Mouse (Mus musculus) liver (tissue): Measurements from ENCODE around the gene Uba2.
"Not testable (repeated sequence)": the region's sequence is repeated elsewhere in the genome, so short reads cannot be mapped to it uniquely, and the experiment has no call there.

Experiments used
- DNase-seq: peaks from one replicate; pipeline ENCODE4 v3.0.0-alpha.2; 2020; ENCODE audit warnings: mixed read lengths

Uba2 gene

DNA sequence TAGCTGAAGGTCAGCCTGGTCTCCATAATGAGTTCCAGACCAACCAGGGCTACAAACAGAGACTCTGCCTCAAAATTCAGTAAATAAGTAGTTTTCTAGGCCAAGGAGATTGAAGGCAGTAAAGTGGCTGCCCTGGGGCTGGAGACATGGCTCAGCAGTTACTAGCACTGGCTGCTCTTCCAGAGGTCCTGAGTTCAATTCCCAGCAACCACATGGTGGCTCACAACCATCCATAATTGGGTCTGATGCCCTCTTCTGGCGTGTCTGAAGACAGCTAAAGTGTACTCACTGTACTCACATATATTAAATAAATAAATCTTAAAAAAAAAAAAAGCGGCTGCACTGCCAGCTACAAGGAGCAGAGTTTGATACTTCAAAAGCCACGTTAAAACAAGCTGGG lies 3.4 kb downstream of the Uba2 start:
- no peak for DNase-seq

DNA sequence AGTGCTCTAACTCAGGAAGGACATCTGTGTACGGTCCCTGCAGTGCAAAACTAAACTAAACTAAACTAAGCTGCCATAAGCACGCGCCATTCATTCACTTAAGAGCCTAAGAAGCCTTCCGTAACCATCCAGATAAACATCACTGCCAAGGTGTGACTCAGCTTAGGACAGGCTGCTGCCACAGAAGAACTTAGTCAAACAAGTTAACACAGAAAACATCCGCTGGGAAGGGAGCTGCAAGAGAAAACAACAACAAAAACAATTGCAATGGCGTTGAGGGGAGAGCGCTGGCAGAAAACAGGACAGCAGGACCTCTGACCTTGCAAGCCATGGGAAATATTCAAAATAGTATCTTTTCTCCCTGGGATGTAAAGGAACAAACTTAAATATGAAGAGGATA lies 4.7 kb downstream of the Uba2 start:
- DNase-seq: no peak

DNA sequence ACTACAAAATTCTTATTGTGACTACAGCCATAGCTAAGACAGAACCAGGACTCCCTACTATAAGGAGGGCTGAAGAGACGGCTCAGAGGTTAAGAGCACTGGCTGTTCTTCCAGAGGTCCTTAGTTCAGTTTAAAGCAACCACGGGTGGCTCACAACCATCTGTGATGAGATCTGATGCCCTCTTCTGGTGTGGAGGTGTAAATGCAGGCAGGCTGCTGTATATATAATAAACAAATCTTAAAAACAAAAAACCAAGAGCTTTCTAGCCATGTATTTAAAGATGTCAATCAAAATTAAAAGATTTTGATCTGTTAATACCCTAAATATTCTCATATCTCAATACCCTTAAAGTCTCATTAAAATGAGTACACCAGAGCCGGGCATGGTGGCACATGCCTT lies 10.2 kb downstream of the Uba2 start:
- DNase-seq: no peak

DNA sequence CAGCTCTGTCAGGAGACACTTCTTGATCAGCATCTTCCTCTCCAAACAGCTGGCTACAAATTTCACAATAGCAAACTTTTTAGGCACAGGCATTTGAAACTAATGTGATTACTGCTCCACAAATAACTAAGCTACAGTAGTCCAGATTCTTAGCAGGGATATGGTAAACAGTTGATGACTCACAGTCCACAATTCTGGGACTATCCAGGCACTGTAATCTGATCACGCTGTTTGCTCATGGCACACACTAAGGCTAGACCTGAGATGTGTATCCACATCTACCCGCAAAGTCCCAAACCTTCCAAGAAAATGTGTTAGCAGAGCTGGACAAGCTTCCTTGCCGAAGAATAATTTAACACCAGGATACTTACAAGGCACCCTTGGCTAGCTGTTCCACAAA lies 11.4 kb downstream of the Uba2 start:
- no peak for DNase-seq

DNA sequence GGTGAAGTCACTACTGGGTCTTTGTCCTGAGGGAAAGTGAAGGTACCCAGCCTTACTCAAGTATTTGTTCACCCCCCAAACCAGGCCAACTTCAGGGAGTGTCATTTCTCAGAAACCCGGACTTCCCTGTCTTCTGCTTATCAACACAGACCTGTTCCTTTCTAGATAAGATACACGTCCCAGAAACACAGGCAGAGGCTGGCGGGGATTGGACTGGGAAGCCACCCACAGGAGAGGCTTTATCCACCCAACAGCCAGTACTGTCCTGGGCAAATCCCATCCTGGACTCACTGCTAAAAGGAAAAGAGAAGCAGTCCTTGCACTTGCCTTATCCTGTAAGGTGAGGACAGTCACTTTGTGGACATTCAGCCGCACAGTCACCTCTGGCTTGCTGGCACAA lies 22.2 kb downstream of the Uba2 start:
- peak; percentile 73 for DNase-seq

DNA sequence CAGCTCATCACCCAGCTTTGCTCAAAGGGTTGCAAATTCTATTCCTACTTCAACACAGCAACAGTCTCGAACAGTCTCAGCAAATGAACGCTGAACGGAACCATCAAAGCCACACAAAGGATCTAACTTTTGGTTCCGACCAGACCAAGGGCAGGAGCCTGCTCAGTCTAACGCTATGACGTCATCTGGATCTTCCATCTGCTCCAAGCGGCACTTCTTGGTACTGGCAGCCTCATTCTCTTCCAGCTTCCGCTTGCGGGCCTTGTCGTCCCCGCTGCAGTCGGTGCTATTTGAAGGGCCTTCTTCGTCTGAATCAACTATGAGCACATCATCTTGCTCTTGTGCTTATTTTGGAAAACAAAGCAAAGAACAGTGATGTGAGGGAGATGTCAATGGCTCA lies 28.3 kb downstream of the Uba2 start:
- no peak for DNase-seq

DNA sequence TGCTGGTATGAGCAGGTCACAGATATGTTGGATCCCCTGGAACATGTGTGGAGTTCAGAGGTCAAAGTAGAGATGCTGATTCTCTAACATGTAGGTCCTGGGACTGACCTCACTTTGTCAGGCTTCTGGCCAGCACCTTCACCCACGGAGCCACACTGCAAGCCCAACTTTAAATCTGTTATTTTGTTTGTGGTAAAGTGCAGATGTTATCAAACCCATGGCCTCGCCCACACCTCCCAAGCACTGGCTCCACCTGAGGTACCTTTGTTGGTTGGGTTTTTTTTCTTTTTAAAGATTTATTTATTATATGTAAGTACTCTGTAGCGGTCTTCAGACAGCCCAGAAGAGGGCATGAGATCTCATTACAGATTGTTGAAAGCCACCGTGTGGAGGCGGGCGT lies 29.9 kb downstream of the Uba2 start:
- no peak for DNase-seq

DNA sequence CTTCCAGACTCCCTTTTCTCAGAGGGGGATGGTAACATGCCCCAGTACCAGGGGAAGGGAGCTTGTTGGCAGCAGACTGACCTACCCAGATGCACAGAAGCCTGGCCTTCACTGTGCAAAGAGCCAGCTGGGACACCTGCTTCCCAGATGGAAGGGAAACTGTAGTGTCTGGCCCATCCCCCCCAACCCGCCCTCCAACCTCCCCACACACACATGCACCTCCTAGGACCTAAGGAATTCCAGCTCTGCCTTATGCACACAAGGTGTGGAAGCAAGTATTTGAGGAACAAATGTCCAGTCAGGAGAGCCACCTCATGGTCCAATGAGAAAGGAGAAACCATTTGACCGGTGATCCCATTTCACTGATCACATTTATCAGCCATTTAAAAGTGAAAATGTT lies 35.1 kb downstream of the Uba2 start:
- DNase-seq: no peak

DNA sequence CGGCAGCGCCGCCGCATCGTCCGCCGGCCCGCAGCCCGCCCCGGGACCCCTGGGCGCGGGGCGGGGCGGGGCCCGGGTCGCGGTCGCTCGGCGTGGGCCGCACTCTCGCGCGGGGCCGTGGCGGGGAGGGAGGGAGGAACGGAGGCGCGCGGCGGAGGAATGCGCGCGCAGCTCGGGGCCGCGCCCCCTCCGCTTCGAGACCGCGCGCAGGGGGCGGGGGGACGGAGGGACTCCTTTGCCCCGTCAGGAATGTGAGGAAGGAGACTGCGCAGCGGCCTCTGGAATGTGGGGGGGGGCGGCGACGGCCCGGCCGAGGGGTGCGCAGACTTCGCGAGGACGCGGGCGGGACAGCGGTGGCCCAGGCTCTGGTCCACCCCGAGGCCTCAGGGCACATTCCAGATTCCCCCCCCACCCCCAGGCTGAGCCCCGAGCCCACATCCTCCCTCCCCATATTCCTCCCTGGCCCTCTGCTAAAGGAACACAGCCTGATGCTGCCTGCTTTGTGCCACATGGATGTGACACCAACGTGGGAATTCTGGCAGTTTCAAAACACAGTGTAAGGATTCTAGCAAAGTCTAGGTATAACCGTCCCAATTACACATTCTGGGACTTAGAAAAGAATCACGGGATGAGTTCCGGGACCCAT lies 36.2 kb downstream of the Uba2 start, which contains the start of gene Wtip:
Wtip (minus strand) TSS at position 152 of the 646 bp plus-strand sequence.
- DNase-seq: peak; percentile 70

DNA sequence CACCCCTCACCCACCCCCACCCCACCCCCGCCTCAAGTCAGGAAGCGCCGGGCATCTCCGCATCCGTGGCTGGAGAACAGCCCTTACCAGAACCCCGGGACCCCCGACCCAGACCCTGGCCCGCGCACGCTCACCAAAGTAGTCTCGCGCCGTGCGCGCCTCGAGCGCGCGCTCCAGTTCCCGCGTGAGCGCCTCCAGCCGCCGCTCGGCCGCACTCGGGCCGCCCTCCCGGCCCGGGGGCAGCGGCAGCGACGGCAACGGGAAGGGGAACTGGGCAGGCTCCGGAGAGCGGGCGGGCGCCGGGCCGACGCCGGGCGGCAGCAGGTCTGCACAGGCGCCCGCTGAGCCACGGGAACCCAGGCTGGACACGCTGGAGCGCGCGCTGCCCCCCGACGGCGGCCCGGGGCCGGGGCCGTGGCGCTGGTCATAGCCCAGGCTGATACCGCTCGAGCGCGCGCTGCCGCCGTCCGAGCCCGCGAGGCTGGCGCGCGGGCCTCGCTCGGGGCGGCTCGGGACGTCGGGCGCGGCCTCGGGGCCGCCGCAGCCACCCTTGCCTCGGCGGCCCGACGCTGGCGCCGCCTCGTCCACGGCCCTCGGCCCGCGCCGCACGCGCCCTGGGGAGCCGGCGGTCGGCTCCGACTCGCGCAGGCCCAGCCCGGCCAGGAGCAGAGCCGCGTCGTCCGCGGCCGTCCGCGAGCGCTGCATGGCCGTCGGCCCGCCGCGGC lies 36.9 kb downstream of the Uba2 start:
- DNase-seq: no peak

DNA sequence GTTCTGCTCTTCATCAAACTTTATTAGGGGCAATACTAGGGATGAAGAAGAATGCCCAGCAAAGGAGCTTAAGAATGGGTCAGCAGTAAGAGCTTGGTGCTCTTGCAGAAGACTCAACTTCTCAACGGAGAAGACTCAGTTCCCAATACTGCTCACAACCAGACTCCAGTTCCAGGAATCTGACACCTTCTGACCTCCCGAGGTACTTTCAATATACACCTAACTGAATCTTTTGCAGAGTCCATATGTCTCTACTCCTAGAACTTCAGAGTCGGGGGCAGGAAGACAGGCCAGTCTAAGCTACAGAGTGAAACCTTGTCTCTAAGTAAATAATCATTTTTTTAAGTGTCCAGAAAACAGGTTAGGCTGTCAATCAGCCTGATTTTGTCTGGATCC lies 37.4 kb downstream of the Uba2 start:
- no peak for DNase-seq

DNA sequence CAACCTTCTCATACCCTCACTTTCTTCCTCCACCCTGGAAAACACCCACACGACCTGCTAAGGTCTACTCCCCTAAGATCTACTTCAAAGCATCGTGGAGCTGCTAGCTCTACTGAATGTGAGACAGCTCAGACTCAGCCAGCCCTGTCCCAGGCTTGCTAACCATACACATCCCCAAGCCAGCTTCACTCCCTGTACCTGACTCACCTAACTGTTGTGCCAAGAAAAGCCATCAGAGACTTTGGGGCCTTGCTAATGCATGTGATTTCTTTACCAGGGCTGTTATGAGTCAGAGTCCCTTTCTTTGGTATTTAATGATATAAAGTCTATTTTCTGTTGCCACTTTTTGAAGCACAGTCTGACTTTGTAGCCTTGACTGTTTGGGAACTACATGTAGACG lies 38.3 kb downstream of the Uba2 start:
- DNase-seq: no peak

DNA sequence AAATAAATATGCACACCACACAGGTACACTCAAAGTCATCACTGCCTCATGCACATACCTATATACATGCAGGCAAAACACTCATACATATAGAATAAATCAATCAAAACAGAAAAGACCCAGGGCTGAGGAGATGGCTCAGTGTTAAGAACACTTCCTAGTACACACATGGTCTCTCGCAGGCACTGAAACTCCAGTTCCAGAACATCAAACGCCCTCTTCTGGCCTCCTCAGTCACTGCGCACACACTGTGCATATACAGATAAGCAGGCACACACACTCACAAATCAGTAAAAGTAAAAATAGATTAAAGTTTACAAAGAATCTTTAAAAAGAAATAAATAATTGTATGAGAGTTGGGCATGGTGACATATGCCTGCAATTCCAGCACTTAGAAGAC lies 43.1 kb downstream of the Uba2 start:
- no peak for DNase-seq

DNA sequence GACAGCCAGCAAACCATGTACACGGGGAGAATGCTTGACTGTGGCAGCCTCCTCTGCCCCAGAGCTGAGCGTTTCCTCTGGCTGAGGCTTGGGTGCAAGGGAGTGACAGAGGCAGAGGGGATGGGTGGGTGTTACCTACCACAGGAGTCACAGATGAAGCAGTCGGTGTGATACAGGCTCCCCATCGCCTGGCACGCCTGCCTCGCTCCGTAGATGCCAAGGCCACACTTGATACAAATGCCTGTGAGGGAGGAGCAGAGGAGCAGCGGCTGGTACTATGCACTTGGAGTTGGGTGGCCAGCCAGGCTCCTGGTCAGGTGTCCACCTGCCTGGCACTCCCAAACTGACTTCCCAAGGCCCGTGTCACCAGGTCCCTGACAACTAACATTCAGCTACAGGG lies 44.1 kb downstream of the Uba2 start:
- no peak for DNase-seq

DNA sequence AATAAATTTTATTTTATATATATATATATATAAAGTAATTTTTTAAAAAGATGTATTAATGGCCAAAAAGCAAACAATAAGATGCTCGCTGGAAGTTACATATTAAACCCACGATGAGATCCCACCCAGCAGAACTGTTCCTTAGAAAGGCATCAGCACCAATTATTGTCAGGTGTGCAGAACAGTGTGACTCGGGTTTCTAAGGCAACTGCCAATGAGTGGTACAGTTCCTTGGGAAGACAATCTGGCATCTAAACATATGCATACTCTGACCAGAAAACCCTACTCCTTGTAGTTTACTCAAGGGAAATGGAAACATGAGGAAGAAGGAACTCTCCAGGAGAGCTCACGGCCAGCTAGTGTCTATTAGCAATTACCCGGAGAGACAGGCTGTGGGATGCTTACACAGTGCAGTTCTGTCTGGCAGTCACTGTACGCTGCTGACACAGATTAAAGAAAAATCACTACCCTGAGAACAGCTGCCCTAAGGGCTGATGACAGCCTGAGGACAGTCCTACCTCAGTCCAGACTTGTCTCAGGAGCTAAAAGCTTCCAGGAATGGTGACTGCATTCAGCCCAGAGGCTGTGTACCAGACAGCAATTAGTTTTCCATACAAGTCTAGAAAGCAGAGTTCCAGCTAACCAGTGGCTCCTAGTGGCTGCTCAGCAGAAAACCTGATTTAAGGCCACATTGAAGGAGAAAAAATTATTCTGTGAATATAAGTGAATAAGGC lies 46.2 kb downstream of the Uba2 start:
- DNase-seq: no peak

DNA sequence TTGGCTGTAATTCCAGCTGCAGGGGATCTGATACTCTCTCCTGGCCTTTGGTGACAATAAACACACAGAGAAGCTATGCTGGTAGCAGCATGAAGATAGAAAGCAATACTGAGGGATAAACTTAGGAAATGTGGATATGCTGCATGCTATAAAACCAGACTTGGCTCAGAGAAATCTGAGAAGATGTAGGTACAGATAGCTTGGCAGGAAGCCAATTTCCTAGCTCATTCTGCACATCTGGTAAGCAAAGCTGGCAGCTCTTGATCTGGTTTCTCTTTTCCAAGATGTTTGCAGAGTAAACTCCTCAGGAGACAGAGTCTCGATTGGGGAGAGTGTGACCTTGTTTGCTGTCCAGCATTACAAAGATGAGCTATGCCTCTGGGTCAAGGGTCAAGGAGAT lies 48.8 kb downstream of the Uba2 start:
- DNase-seq: not testable (repeated sequence)

DNA sequence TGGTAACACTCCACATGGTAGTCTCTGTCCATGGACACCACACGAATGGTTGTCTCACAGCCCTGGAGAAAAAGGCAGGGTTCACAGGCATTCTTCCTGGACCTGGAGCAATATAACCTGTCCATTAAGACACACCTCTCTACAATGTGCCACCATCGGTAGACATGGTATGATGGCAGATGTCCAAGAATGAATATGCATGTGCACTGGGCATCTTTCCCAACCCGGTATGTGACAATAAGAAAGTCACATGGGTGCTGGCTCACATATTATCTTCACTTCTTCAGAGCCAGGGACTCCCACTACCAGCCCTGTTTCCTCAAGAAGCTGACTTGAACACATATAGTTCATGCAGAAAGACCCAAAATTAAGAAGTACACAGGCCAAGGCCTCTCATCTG lies 52.8 kb downstream of the Uba2 start:
- no peak for DNase-seq

DNA sequence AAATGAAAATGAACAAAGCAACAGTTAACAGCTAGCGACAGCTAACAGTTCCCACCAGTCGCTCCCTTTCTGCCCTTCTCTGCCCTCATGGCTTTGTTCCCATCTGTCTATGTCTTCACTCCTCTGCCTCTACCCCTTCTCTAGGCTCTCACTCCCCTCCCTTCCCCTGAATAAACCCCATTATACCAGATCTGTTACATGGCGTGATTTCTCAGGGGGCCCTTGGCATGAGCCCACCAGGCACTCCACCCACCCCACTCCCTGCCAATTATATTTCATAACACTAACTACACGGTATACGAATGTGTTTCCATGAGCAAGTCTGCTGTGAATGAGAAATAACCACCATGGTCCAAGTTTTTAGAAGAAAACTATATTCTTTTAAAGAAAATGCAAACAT lies 60.2 kb downstream of the Uba2 start:
- DNase-seq: no peak

DNA sequence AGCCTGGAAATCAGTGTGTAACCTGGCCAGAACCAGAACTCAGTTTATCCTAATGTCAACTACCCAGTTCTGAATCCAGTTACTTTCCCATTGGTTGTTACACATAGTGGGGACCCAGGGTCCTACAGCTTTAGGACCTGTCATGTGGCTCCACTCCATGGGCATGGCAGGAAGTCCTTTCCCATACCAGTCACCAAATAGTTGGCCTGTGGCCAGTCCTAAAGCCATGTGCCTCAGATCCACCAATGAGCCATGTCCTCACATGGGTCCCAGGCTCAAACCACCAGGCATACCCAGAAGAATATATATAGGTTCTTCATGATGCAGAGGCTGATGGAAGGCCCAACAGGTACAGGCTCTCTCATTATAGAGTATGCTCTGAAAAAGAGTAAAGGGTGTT lies 68.1 kb downstream of the Uba2 start:
- no peak for DNase-seq

DNA sequence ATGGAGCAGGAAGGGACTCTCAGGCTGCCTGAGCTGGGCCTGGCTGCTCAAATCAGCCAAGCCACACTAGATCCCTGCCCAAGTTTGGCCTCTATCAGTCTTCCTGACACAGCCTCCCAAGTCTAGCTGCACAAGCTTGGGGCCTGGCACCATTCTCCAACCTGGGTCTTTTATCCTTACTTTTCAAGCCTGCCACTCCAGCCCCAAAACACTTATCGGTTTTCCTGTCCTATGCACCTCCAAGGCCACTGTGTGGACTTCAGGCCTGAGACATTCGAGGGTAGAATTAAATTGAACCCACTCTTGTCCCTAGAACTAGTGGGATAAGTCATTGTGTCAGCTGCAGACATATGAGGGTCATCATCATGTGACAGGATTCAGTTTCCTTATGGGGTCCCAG lies 69.4 kb downstream of the Uba2 start:
- DNase-seq: no peak

DNA sequence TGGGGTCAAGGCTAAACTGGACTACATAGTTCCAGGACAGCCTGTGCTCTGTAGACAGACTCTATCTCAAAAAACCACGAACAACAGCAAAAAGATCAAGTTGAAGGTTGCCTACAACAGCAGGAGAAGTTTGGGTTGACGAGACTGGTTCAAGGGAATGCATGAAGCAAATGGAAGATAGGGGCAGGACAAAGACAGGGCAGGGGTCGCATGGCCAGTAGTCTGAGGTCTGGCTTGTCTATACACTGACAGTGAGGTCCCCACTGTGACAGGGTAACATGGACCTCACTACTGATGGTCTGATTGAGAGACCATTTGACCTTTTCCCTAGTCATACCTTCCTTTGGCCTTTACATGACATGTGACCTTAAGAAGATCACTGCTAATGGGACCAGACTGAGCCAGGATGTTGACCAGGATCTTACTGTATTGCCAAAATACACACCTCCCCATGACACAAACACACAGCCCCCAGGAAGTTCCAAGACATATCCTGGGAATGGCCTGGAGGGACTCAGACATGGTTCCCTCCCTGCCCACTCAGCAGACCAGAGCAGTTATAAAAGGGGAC lies 74.4 kb downstream of the Uba2 start, which contains the start of gene Scgb1b30:
Scgb1b30 (plus strand) TSS at position 521 of the 571 bp plus-strand sequence.
- no peak for DNase-seq
